Mouse (Mus musculus): Measurements from ENCODE around the gene Camk2n2. TPM values are rescaled to one million over a fixed set of nuclear protein-coding genes. Genes with fewer than 3 reads are reported as not detected.
A peak's percentile ranks its signal among the peaks of the same experiment; 100 is the strongest.

Gene Camk2n2
- polyA plus RNA-seq, 1 experiment from 2014 or later: 0.37 TPM

DNA sequence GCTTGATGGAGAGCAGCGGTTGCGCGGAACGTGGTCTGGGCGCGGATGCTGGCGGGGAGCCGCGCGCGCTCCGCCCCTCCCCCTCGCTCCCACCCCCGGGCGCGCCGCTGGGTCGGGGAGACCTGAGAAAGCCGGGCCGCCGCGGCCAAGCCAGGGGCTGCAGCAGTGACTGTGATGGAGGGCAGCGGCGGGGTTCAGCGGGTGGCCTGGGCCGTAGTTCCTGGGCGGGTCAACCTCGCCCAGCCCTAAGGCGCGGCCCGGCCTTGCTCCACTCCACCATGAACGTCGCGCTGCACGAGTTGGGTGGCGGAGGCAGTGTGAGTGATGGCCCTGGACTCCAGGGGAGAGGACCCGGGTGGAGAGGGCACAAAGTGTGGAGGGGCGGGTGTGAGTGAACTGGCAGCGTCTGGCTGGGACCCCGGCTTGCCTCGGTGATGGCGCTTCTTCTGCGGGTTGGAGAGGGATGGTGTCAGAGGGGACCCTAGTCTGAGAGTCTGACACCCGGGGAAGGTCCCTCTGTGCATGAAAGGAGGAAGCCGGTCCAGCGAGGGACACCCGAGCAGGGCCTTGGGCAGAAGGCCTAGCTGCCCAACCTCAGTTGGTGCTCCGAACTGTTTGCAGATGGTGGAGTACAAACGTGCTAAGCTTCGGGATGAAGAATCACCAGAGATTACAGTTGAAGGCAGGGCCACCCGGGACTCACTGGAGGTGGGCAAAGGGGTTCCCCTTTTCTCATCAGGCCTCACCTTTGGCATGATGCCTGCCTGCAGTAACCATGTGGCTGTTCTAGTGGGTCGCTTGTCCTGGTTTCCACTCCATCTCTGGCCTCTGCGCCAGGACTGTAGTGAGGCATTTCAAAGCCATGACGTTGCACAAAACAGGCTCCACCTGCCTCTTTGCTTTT, 8.9 kb upstream of the Camk2n2 start, which contains the start of gene Ece2:
Gene Ece2 (plus strand): TSS at position 98 of the 904 bp plus-strand sequence.
- peak within 1 kb of the TSS; percentile 64 for H3K4me3 ChIP-seq
- H3K4me2 ChIP-seq: peak within 1 kb of the TSS; percentile 92
- H3K4me1 ChIP-seq: peaks cover 12% of the 10 kb centered on the region
- H3K9me3 ChIP-seq: no peaks in the 10 kb centered on the region
- ATAC-seq (ENCODE audit: extremely low read depth, insufficient number of reproducible peaks, low FRiP score, low TSS enrichment): no peak
- no peak within 1 kb of the TSS for H3K27ac ChIP-seq (replicated peaks)
- H3K9ac ChIP-seq: peak within 1 kb of the TSS; percentile 77
- no peaks in the 10 kb centered on the region for H3K36me3 ChIP-seq
- peaks cover 47% of the 10 kb centered on the region for H3K27me3 ChIP-seq (replicated peaks)
- WGBS: 7% methylated on average over 54 of the region's 54 CpGs

- peak overlapping the region; percentile 92 for H3K4me2 ChIP-seq
- no peak overlapping the region for H3K9ac ChIP-seq
- H3K9me3 ChIP-seq: no peaks in the 10 kb centered on the region
- no peak overlapping the region for H3K27ac ChIP-seq (replicated peaks)
- WGBS: 49% methylated on average over 11 of the region's 11 CpGs
- peaks cover 52% of the 10 kb centered on the region for H3K27me3 ChIP-seq (replicated peaks)
- H3K4me3 ChIP-seq: 0 out of 2 replicates have a peak overlapping the region, but pooled peaks have one; percentile 64
- no peak for ATAC-seq (ENCODE audit: extremely low read depth, insufficient number of reproducible peaks, low FRiP score, low TSS enrichment)
- H3K36me3 ChIP-seq: no peaks in the 10 kb centered on the region
- H3K4me1 ChIP-seq: peaks cover 12% of the 10 kb centered on the region
Measured at GRCm38 (mm10) chr16:20628871-20629391, 7.8 kb upstream of the Camk2n2 start.

GRCm38 (mm10) chr16:20623211-20623610, 2.1 kb upstream of the Camk2n2 start:
- H3K4me3 ChIP-seq: no peak overlapping the region
- WGBS: 58% methylated on average over 2 of the region's 2 CpGs
- H3K27ac ChIP-seq (replicated peaks): no peak overlapping the region
- H3K9me3 ChIP-seq: no peaks in the 10 kb centered on the region
- H3K4me2 ChIP-seq: no peak overlapping the region
- peaks cover 30% of the 10 kb centered on the region for H3K4me1 ChIP-seq
- H3K27me3 ChIP-seq (replicated peaks): peaks cover 73% of the 10 kb centered on the region
- 0 out of 2 replicates have a peak, but pooled peaks cover 5% of the 10 kb centered on the region for H3K36me3 ChIP-seq
- H3K9ac ChIP-seq: no peak overlapping the region
- no peak for ATAC-seq (ENCODE audit: extremely low read depth, insufficient number of reproducible peaks, low FRiP score, low TSS enrichment)

- Histone ChIP-seq H3K4me2 (peak overlapping the region; percentile 99), H3K36me3 (0 out of 2 replicates have a peak, but pooled peaks cover 8% of the 10 kb centered on the region), H3K27ac (replicated peaks) (no peak overlapping the region), H3K9ac (peak overlapping the region; percentile 80), H3K27me3 (replicated peaks) (peaks cover 75% of the 10 kb centered on the region), H3K9me3 (no peaks in the 10 kb centered on the region), H3K4me3 (peak overlapping the region; percentile 75), H3K4me1 (peaks cover 30% of the 10 kb centered on the region)
- no peak for ATAC-seq (ENCODE audit: extremely low read depth, insufficient number of reproducible peaks, low FRiP score, low TSS enrichment)
- WGBS: under 1% methylated on average over 37 of the region's 37 CpGs
Measured at GRCm38 (mm10) chr16:20621991-20622685, 1.1 kb upstream of the Camk2n2 start.

DNA sequence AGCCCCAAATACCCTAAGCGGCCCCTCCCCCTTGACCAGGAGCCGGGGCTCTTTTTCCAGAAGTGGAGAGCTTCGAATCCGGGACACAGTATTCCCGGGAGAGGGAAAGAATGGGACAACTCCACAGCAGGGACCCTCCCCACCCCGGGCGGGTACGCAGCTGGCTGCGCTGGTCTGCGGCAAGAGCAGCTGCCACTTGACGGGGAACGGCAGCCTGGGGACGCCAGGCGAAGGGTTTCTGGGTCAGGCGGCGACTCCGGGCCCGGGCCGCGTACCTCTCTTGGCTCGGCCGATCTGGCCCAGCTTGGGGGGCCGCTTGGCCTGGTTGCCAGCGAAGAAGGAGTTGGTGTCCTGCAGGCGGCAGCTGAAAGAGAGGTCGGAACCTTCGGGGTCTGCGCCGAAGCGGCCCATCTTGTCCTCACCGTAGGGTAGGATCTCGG, 316 bp downstream of the Camk2n2 start:
- Histone ChIP-seq H3K27me3 (replicated peaks) (peaks cover 70% of the 10 kb centered on the region), H3K9me3 (no peaks in the 10 kb centered on the region), H3K4me2 (peak overlapping the region; percentile 99), H3K36me3 (0 out of 2 replicates have a peak, but pooled peaks cover 8% of the 10 kb centered on the region), H3K27ac (replicated peaks) (no peak overlapping the region), H3K4me3 (peak overlapping the region; percentile 75), H3K9ac (peak overlapping the region; percentile 80), H3K4me1 (peaks cover 30% of the 10 kb centered on the region)
- WGBS: under 1% methylated on average over 32 of the region's 32 CpGs
- no peak for ATAC-seq (ENCODE audit: extremely low read depth, insufficient number of reproducible peaks, low FRiP score, low TSS enrichment)

GRCm38 (mm10) chr16:20620399-20620735, 720 bp downstream of the Camk2n2 start:
- Histone ChIP-seq H3K9ac (no peak overlapping the region), H3K36me3 (0 out of 2 replicates have a peak, but pooled peaks cover 8% of the 10 kb centered on the region), H3K27ac (replicated peaks) (no peak overlapping the region), H3K4me2 (peak overlapping the region; percentile 99), H3K9me3 (no peaks in the 10 kb centered on the region), H3K4me1 (peaks cover 30% of the 10 kb centered on the region), H3K4me3 (peak overlapping the region; percentile 75), H3K27me3 (replicated peaks) (peaks cover 70% of the 10 kb centered on the region)
- 0% methylated on average over 9 of the region's 9 CpGs for WGBS
- ATAC-seq (ENCODE audit: extremely low read depth, insufficient number of reproducible peaks, low FRiP score, low TSS enrichment): no peak

GRCm38 (mm10) chr16:20619541-20620398, 1.3 kb downstream of the Camk2n2 start:
- 0 out of 2 replicates have a peak, but pooled peaks have one; percentile 26 for ATAC-seq (ENCODE audit: extremely low read depth, insufficient number of reproducible peaks, low FRiP score, low TSS enrichment)
- 2% methylated on average over 82 of the region's 83 CpGs for WGBS
- Histone ChIP-seq H3K27ac (replicated peaks) (no peak overlapping the region), H3K36me3 (0 out of 2 replicates have a peak, but pooled peaks cover 8% of the 10 kb centered on the region), H3K4me1 (peaks cover 30% of the 10 kb centered on the region), H3K9me3 (no peaks in the 10 kb centered on the region), H3K27me3 (replicated peaks) (peaks cover 65% of the 10 kb centered on the region), H3K4me3 (peak overlapping the region; percentile 75), H3K4me2 (peak overlapping the region; percentile 99), H3K9ac (peak overlapping the region; percentile 37; the same call in 1 of the 2 replicates)

- ATAC-seq (ENCODE audit: extremely low read depth, insufficient number of reproducible peaks, low FRiP score, low TSS enrichment): peak; percentile 90; the same call in 1 of the 2 replicates
- Histone ChIP-seq H3K27me3 (replicated peaks) (no peaks in the 10 kb centered on the region), H3K36me3 (peaks cover 16% of the 10 kb centered on the region), H3K9me3 (no peaks in the 10 kb centered on the region), H3K9ac (peak within 1 kb of the TSS; percentile 90), H3K4me1 (peaks cover 21% of the 10 kb centered on the region), H3K4me2 (peak within 1 kb of the TSS; percentile 97), H3K4me3 (peak within 1 kb of the TSS; percentile 84), H3K27ac (replicated peaks) (peak within 1 kb of the TSS; percentile 79)
- 2% methylated on average over 41 of the region's 41 CpGs for WGBS
Measured at GRCm38 (mm10) chr16:20611357-20612227, 9.5 kb downstream of the Camk2n2 start, which contains the start of the genes Eef1akmt4, Gm49333 and Alg3. Gene Eef1akmt4, plus strand, starts transcription at chr16:20611593. Gene Gm49333, plus strand, starts transcription at chr16:20611610. Gene Alg3, minus strand, starts transcription at chr16:20611735.

GRCm38 (mm10) chr16:20610501-20611356, 10.4 kb downstream of the Camk2n2 start:
- ATAC-seq (ENCODE audit: extremely low read depth, insufficient number of reproducible peaks, low FRiP score, low TSS enrichment): 0 out of 2 replicates have a peak, but pooled peaks have one; percentile 59
- Histone ChIP-seq H3K4me2 (peak overlapping the region; percentile 97), H3K36me3 (peaks cover 25% of the 10 kb centered on the region), H3K9me3 (no peaks in the 10 kb centered on the region), H3K27ac (replicated peaks) (peak overlapping the region; percentile 79), H3K27me3 (replicated peaks) (no peaks in the 10 kb centered on the region), H3K9ac (peak overlapping the region; percentile 90), H3K4me3 (peak overlapping the region; percentile 84), H3K4me1 (peaks cover 21% of the 10 kb centered on the region)
- WGBS: under 1% methylated on average over 28 of the region's 28 CpGs
